Mouse (Mus musculus): Measurements from ENCODE around the gene Adam3. TPM values are rescaled to one million over a fixed set of nuclear protein-coding genes. Genes with fewer than 3 reads are reported as not detected.

The Adam3 gene
- total RNA-seq (2021): not detected
- long read RNA-seq, experiment 1: 0 reads
- long read RNA-seq, experiment 2: 0 reads

DNA sequence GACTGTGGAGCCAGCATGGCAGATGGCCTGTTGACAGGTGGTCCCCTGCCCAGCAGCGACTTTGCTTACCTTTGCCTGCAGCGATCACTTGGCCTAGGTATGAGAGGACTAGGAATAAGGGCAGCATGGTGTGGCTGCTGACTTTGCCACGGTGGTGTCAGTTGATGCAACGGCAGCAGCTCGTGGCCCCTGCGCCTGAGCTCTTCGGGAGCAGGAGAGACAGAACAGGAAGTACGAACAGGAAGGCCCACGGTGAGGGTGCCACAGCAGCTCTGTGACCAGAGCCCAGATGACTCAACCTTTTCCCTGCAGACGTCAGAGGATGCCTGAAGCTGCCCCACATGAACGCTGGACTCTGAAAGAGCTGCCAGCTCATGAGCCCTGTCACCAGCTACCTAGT is at the start of gene Adam3:
Gene Adam3 (minus strand): TSS at position 223 of the 400 bp plus-strand sequence.
- DNase-seq: no peak

DNA sequence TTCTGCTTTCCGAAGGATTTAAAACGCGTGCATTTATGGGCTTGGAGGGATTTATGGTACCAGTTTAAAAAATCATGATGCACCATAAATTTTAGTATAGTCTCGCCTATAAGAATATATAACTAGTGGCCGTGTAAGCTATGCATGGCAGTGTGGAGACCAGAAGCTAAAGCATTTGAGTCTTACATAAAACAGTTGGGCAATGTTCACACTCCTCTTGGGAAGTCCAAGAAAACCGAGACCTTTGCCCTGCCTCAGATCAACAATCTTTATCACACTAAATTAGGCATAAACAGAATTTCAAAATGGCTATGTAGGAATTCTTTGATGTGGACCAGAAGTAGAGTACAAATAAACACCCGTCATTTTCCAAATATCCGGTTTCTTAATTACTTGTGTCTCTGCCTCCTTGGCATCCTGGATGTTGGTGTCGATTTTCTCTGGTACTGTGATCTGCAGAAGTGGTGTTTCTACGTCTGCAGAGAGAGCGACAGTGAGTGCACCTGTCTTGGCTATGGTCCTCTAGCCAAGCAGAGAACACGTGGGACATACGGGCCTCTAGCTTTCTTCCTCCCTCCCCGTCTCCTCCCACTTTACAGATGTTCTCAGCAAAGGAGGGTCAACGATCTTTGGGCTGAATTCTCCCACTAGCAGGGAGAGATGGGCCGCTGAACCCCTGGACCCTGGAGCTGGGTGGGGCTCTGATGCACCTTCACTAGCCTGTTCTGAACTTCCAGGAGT is 596 bp downstream of the Adam3 start:
- DNase-seq: no peak

Other genes starting within 250 kb of the Adam3 start
- under 1 TPM in 1 of 2 experiments, not detected in 1; 0.13 TPM for gene Adam5, start 98.5 kb upstream of the Adam3 start, total RNA-seq (2021)

Measured in gastrocnemius, postnatal 25 days (tissue).